Mouse (Mus musculus): ENCODE measurements at regions not wholly inside any gene's neighbourhood (a gene's known extent, or its start where the extent isn't known, plus 50 kb on each side); places are given as distances from the start of the nearest gene placed in this dataset.

DNA sequence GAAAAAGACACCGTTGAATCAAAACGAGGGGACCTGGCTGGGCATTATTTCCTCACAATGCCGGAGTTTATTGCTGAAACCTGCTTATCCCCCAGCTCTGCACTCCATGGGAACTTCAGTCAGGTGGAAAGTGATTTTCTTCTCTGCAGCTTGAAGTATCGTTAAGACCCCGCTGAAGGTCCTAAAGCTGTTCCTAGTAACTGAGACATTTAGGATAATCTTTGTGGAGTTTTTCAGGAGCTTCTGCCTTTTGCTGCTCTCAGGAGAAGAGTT is 185.0 kb upstream of the Sp8 start:
- no peak for DNase-seq
- WGBS: 37% methylated on average over 5 of the region's 5 CpGs
- TF ChIP-seq POLR2A (IDR thresholded peaks at IDR 0.05; ENCODE audit: control insufficient read depth, extremely low read depth, insufficient read depth, low read length, poor library complexity): no peak
- TF ChIP-seq CTCF (IDR thresholded peaks at IDR 0.05; ENCODE audit: borderline replicate concordance, control insufficient read depth, extremely low read depth, insufficient read depth, low read length, poor library complexity): no peak
- H3K27ac ChIP-seq (ENCODE audit: control insufficient read depth, insufficient read depth, low read length): no peak overlapping the region
- no peaks in the 10 kb centered on the region; the same call in 1 of the 2 replicates for H3K27me3 ChIP-seq (ENCODE audit: control insufficient read depth, insufficient read depth, low read length)
- no peaks in the 10 kb centered on the region for H3K36me3 ChIP-seq (ENCODE audit: control insufficient read depth, insufficient read depth, low read length)
- no peak overlapping the region for H3K4me3 ChIP-seq (ENCODE audit: control insufficient read depth, insufficient read depth, low read length)
- no peaks in the 10 kb centered on the region for H3K4me1 ChIP-seq (replicated peaks; ENCODE audit: control insufficient read depth, insufficient read depth, low read length)

GRCm38 (mm10) chr12:118660384-118661213 is 185.5 kb upstream of the Sp8 start:
- DNase-seq: no peak
- 31% methylated on average over 12 of the region's 12 CpGs for WGBS
- TF ChIP-seq CTCF (IDR thresholded peaks at IDR 0.05; ENCODE audit: borderline replicate concordance, control insufficient read depth, extremely low read depth, insufficient read depth, low read length, poor library complexity): no peak
- no peak for TF ChIP-seq POLR2A (IDR thresholded peaks at IDR 0.05; ENCODE audit: control insufficient read depth, extremely low read depth, insufficient read depth, low read length, poor library complexity)
- no peaks in the 10 kb centered on the region for H3K36me3 ChIP-seq (ENCODE audit: control insufficient read depth, insufficient read depth, low read length)
- H3K27me3 ChIP-seq (ENCODE audit: control insufficient read depth, insufficient read depth, low read length): no peaks in the 10 kb centered on the region; the same call in 1 of the 2 replicates
- H3K4me3 ChIP-seq (ENCODE audit: control insufficient read depth, insufficient read depth, low read length): no peak overlapping the region
- H3K27ac ChIP-seq (ENCODE audit: control insufficient read depth, insufficient read depth, low read length): no peak overlapping the region
- H3K4me1 ChIP-seq (replicated peaks; ENCODE audit: control insufficient read depth, insufficient read depth, low read length): no peaks in the 10 kb centered on the region

GRCm38 (mm10) chr12:118659240-118660120 is 186.6 kb upstream of the Sp8 start:
- 92% methylated on average over 14 of the region's 14 CpGs for WGBS
- H3K36me3 ChIP-seq (ENCODE audit: control insufficient read depth, insufficient read depth, low read length): no peaks in the 10 kb centered on the region
- no peak overlapping the region for H3K4me3 ChIP-seq (ENCODE audit: control insufficient read depth, insufficient read depth, low read length)
- TF ChIP-seq CTCF (IDR thresholded peaks at IDR 0.05; ENCODE audit: borderline replicate concordance, control insufficient read depth, extremely low read depth, insufficient read depth, low read length, poor library complexity): no peak
- TF ChIP-seq POLR2A (IDR thresholded peaks at IDR 0.05; ENCODE audit: control insufficient read depth, extremely low read depth, insufficient read depth, low read length, poor library complexity): no peak
- DNase-seq: no peak
- no peak overlapping the region for H3K27ac ChIP-seq (ENCODE audit: control insufficient read depth, insufficient read depth, low read length)
- H3K27me3 ChIP-seq (ENCODE audit: control insufficient read depth, insufficient read depth, low read length): no peaks in the 10 kb centered on the region; the same call in 1 of the 2 replicates
- no peaks in the 10 kb centered on the region for H3K4me1 ChIP-seq (replicated peaks; ENCODE audit: control insufficient read depth, insufficient read depth, low read length)

DNA sequence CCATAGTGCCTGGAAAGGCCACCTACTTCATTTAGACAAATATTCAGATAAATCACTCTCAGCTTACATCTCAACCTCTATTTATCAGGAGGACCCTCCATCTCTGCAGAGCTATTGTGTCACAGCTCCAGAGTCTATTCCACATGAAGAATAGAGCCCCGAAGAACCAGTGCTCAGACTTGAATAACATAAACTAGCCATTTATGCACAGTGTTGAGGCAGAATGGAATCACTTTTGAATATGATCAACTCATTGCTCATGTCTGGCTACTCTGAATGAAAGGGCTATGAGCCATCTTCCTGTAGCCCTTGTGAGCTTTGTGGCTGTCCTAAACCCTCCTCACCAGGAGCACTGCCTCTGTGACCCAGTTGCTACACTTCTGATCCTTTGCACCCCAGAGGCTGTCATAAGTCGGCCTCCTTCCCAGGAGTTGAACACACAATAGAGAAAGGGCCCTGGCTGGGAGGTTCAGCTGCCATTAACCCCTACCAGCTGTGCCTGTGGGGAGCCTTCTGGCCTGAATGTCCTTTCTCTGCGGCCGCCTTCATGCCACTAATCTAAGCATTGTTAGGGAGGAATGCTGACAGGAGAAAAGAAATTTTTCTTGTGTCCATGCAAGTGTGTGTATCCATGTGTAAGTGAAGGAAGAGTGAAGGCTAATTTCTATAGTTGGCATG is 195.5 kb upstream of the Sp8 start:
- WGBS: 95% methylated on average over 4 of the region's 4 CpGs
- no peaks in the 10 kb centered on the region for H3K36me3 ChIP-seq (ENCODE audit: control insufficient read depth, insufficient read depth, low read length)
- no peak for DNase-seq
- no peaks in the 10 kb centered on the region for H3K27me3 ChIP-seq (ENCODE audit: control insufficient read depth, insufficient read depth, low read length)
- no peak overlapping the region for H3K4me3 ChIP-seq (ENCODE audit: control insufficient read depth, insufficient read depth, low read length)
- no peaks in the 10 kb centered on the region for H3K4me1 ChIP-seq (replicated peaks; ENCODE audit: control insufficient read depth, insufficient read depth, low read length)
- TF ChIP-seq CTCF (IDR thresholded peaks at IDR 0.05; ENCODE audit: borderline replicate concordance, control insufficient read depth, extremely low read depth, insufficient read depth, low read length, poor library complexity) (no peak), POLR2A (IDR thresholded peaks at IDR 0.05; ENCODE audit: control insufficient read depth, extremely low read depth, insufficient read depth, low read length, poor library complexity) (no peak)
- H3K27ac ChIP-seq (ENCODE audit: control insufficient read depth, insufficient read depth, low read length): no peak overlapping the region

- Histone ChIP-seq H3K36me3 (ENCODE audit: control insufficient read depth, insufficient read depth, low read length) (no peaks in the 10 kb centered on the region), H3K4me1 (replicated peaks; ENCODE audit: control insufficient read depth, insufficient read depth, low read length) (no peaks in the 10 kb centered on the region), H3K27ac (ENCODE audit: control insufficient read depth, insufficient read depth, low read length) (no peak overlapping the region), H3K4me3 (ENCODE audit: control insufficient read depth, insufficient read depth, low read length) (no peak overlapping the region), H3K27me3 (ENCODE audit: control insufficient read depth, insufficient read depth, low read length) (no peaks in the 10 kb centered on the region)
- WGBS: 69% methylated on average over 3 of the region's 3 CpGs
- TF ChIP-seq CTCF (IDR thresholded peaks at IDR 0.05; ENCODE audit: borderline replicate concordance, control insufficient read depth, extremely low read depth, insufficient read depth, low read length, poor library complexity) (no peak), POLR2A (IDR thresholded peaks at IDR 0.05; ENCODE audit: control insufficient read depth, extremely low read depth, insufficient read depth, low read length, poor library complexity) (no peak)
- DNase-seq: no peak
Measured at GRCm38 (mm10) chr12:118649323-118649973, 196.7 kb upstream of the Sp8 start.

DNA sequence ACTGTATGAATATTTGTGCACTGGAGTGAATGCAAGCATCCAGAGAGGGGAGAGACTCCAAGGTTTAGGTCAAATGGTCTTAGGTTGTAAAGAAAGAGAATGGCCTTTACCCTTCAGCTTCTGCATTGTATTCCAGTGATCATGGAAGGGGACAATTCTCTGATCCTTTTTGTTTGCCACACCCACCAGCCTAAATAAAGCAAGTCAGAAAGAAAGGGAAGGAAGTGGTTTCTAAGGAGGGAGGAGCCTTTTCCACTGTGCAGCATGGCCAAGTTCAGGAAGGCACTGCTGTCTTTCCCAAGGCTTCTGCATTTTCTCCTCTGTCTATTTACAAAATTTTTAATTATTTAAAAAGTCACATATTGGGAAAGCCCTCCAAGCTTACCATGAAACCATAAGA is 197.5 kb upstream of the Sp8 start:
- no peak for DNase-seq
- TF ChIP-seq CTCF (IDR thresholded peaks at IDR 0.05; ENCODE audit: borderline replicate concordance, control insufficient read depth, extremely low read depth, insufficient read depth, low read length, poor library complexity): no peak
- TF ChIP-seq POLR2A (IDR thresholded peaks at IDR 0.05; ENCODE audit: control insufficient read depth, extremely low read depth, insufficient read depth, low read length, poor library complexity): no peak
- no peak overlapping the region for H3K27ac ChIP-seq (ENCODE audit: control insufficient read depth, insufficient read depth, low read length)
- no peaks in the 10 kb centered on the region for H3K4me1 ChIP-seq (replicated peaks; ENCODE audit: control insufficient read depth, insufficient read depth, low read length)
- no peak overlapping the region for H3K4me3 ChIP-seq (ENCODE audit: control insufficient read depth, insufficient read depth, low read length)
- no peaks in the 10 kb centered on the region for H3K27me3 ChIP-seq (ENCODE audit: control insufficient read depth, insufficient read depth, low read length)
- H3K36me3 ChIP-seq (ENCODE audit: control insufficient read depth, insufficient read depth, low read length): no peaks in the 10 kb centered on the region
